Mouse (Mus musculus) megakaryocyte-erythroid progenitor cell, adult 5-6 weeks (primary cell): ENCODE results near the gene Apba2. TPM values are rescaled to one million over a fixed set of nuclear protein-coding genes. Genes with fewer than 3 reads are reported as not detected.

Source experiments
- ATAC-seq: replicated peaks from 2 replicates; pipeline ENCODE4 v1.8.0; 2016; ENCODE audit warnings: mild to moderate bottlenecking, inconsistent platforms; ENCODE audit not compliant: severe bottlenecking, poor library complexity, low FRiP score, low TSS enrichment
- total RNA-seq, 2 experiments: library from RNA; stranded (forward) in 1 of 2; stranded (reverse) in 1 of 2; fragments of 200-1000, 215-1000 nt in 1 of 2; fragments of >200 nt in 1 of 2; fragmentation: Nextera tagmentation in 1 of 2; gene quantifications; 2 replicates each; pipeline ENCODE4 v1.2.3; 2014 to 2017

Gene Apba2
- total RNA-seq, 2 experiments from 2014 or later: not detected

DNA sequence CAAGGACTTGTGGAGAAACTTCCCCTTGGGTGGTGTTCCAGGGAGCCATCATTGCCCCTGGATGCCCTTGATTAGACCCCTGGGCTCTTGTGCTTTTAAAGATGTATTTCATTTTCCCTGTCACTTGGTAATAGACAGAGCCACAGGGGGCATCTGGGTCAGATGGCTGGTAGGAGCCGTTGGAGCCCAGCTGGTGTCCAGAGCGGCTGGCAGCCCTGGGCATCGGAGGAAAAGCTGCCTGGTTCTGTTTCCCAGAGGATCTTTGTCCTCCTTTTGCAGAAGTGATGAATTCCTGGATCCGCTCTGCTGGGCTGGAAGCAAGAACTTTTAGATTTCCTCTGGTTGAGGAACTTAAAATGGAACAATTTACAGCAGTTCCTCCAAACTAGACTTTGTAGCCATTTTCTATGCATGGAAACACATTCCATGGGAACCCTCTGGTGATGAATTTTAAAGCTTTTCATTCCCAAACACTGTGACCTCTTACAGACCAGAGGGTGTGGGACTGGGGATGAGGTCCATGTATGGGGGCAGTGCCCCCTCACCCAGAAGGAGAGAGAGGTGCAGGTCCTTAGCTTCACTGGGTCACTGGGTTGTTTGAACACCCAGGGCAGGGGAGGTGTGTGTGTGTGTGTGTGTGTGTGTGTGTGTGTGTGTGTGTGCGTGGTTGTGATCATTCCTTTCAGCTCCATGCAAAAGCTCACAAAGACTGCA is 20.3 kb downstream of the Apba2 start:
- ATAC-seq: no peak

GRCm38 (mm10) chr7:64522409-64522730 is 20.9 kb downstream of the Apba2 start:
- no peak for ATAC-seq

- ATAC-seq: no peak
These were observed 29.8 kb downstream of the Apba2 start for GRCm38 (mm10) chr7:64531297-64531696.

- ATAC-seq: no peak
These were observed 31.9 kb downstream of the Apba2 start for GRCm38 (mm10) chr7:64533374-64533773.

- ATAC-seq: no peak
These were observed 33.8 kb downstream of the Apba2 start for GRCm38 (mm10) chr7:64535269-64535668.

- no peak for ATAC-seq
These were observed 38.1 kb downstream of the Apba2 start for GRCm38 (mm10) chr7:64539450-64540148.

DNA sequence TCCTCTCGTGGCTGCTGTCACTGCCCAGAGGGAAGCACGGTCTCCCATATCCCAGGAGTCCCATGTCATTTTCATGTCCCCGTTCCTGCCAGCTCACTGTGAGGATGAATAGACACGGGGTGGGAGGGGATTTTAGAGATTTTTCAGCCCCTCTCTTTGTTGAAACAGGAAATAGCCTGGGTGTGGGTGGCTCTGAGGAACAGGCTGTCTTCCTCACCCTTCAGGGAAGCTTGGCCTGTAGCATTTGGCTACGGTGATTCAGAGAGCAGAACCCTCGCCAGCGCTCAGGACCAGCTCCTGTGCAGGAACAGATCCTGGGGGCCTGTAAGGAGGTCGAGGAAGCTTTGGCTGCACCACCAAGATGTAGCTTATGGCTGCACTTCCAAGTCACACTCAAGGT is 45.3 kb downstream of the Apba2 start:
- no peak for ATAC-seq

- no peak for ATAC-seq
These were observed 49.4 kb downstream of the Apba2 start for GRCm38 (mm10) chr7:64550856-64551255.

- ATAC-seq: no peak
These were observed 51.2 kb downstream of the Apba2 start for GRCm38 (mm10) chr7:64552523-64553190.

DNA sequence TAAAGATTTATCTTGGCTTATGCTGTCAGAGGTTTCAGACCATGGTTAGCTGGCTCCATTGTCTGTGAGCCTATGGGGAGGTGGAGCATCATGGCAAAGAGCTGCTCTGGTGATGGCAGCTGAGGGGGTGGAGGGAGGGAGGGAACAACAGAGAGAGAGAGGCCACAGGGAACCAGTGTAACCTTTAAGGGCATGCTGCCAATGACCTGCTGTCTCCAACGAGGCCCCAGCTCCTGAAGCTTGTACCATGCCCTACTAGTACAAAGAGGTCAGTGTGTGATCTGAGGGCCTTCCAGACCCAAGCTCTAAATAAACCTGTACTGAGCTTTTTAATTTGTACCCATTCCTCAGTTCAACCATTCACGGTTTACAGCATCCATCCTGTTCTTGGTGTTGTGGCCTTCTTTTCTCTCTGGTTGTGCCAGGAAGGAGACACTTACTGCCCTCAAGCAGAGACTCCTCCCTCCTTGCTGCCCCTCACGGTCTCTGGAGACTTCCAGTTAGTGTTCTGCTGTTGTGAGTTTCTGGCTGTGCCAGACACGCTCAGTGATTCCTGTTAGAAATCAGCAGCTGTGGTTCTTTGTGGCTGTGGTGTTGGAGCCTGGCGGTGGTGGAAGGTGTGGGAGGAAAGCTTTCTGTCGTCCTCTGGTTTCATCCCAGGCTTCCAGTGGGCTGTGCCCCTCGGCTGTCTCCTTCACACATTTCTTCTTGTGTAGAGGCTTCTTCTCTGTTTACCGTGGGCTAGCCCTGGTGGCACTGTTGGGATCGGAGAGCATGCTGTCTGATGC is 60.4 kb downstream of the Apba2 start:
- no peak for ATAC-seq

GRCm38 (mm10) chr7:64564891-64565571 is 63.5 kb downstream of the Apba2 start:
- no peak for ATAC-seq

DNA sequence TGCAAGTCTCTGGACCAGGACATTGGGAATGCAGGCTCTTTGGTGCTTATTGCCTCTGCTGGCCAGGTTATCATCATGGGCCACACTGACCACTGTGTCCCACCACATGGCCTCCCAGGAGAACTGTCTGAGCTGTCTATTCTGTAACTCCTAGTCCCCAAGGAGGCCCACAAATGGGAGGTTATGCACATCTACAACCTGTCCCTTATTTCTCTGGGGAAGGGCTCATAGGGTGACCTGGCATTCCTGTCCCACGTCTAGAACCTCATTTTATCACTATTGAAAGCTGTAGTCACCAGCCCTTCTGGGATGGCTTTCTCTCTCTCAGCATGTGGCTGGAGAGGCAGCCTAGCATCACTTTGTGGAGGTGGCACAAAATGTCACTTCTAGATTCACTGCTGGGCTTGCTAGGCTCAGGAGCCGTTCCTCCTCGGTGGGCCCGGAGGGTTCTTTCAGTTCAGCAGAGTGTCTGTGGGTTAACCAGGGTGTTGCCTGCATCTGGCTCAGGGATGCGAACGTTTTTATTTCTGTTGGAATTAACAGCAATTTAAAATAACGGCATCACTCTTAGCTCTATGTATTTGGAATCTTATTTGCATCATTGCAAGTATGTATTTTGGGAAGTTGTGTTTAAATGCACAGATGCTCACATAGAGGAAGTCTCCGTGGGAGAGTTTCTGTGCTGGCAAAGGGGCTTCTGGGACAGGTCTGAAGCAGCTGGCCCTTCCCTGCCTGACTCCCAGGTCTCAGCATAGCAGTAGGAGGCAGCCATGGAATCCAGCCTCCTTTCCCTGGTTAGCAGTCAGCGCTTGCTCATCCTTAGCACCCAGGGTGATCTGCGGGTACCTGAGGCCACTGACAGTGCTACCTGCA is 65.1 kb downstream of the Apba2 start:
- no peak for ATAC-seq

DNA sequence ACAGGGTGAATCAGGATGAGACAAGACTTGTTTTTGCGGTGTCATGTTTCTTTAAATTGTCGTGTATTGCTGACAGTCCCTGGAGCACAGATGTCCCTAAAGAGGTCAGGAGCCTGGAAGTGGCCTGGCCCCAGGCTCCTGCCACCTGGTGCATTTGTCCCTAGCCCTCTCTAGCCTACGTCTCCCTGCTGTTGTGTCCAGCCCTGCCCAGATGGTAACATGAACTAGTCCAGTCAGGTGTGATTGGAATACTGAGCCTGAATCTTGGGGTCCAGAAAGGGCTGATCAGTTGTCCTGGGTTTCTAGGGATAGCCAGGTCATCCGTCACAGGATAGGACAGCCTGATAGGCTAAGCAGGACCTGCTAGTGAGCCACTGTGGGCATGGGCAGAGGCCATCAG is 67.2 kb downstream of the Apba2 start:
- no peak for ATAC-seq

- no peak for ATAC-seq
These were observed 68.2 kb downstream of the Apba2 start for GRCm38 (mm10) chr7:64569676-64570075.

- no peak for ATAC-seq
These were observed 69.4 kb downstream of the Apba2 start for GRCm38 (mm10) chr7:64570914-64571313.

GRCm38 (mm10) chr7:64574144-64574543 is 72.6 kb downstream of the Apba2 start:
- no peak for ATAC-seq

DNA sequence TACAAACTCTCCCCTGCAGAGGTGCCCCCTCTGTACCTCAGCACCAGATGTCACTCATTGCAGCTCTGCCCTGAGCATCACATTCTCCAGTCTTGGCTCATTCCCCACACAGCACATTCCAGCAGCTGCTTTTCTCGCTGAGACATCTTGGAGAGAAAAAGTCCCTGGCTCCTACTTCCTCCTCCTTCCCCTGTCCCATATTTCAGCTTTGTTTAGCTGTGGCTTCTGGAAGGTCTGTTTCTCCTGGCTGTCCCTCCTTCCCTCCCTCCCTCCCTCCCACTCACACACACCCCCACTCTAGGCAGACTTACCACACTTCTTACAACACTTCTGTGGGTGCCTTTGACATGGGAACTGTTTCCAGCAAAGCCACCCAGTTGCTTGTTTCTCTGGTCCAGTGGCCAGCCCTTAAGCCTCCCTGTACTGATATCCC is 75.0 kb downstream of the Apba2 start:
- ATAC-seq: no peak

DNA sequence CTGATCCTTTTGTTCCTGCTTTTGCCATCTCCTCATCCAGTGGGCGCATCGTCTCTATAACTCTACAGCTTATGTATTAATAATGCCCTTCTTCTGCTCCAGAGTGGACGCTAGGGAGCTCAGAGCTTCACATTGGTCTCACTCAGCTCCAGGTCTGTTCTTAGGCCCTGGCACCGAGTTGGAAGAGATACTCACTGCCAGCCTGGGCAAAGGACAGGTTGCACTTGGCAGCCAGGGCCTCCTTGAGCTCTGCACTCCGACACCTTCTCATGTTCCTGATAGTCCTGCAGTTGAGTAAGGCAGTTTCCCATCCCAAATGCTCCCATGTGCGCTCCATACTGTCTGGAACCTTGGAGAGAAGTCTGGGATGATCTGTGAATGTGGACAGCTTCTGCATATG is 76.7 kb downstream of the Apba2 start:
- no peak for ATAC-seq

DNA sequence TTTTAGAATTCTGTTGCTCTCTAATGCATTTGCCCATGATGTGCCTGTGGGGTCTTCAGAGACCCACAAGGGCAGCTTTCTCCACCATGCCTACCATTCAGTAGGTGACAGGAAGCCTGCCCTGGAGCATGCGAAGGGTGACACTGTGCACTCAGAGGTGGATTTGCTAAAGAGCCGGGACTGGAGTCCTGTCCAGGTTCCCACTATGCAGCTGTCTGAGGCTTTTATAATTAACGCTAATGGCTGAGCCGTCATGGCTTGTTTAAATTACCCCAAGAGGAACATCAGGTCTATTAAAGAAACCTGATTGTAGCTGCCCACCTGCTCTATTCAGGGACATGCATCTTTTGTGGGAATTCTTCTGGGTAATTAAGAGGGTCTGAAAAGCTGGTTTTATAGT is 78.4 kb downstream of the Apba2 start:
- no peak for ATAC-seq
